Mouse (Mus musculus): ENCODE data around the gene Tango6.
A peak's percentile ranks its signal among the peaks of the same experiment; 100 is the strongest.

The Tango6 gene

GRCm38 (mm10) chr8:106682971-106683668 is at the start of gene Tango6:
TSS of gene Tango6 (plus strand) at chr8:106683068.
- peak; percentile 91 to 97 for DNase-seq (ENCODE audit: inconsistent age in 2 of 2, low spot score in 1 of 2)

DNA sequence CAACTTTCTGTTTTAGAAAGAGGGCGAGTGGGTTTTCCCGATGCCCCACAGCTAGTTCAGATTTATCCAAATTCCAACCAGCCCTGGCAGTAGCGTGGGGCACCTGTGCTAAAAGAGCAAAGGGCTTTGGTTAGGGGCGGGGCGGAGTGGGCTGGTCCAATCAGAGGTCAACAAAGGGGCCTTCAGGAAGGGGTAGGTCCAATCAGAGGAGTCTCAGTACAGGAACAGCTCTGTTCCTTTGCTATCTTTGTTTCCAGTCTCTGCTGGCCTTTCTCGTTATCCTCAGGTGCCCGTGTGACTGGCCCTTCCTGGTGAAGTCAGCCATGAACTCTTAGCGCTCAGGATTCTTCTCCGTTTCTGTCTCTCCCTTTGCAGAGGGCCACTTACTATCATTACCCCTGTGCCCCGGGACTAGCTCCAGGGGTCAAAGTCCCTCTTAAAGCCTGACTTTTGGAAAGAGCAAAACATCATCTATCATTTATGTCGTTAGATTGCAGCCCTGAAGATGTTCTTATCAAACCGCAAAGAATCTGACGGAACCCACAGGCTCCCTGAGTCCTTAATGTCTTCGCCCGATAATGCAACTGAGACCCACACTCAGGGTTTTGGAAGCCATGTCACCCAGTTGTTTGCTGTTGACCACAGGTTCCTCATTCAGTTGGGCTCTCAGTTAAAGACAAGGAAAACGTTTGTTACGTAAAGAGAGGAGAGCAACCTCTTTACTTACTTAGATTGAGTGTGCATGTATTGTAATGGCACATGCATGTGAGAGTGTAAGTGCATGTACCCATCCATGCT is 49.3 kb upstream of the Tango6 start:
- no peak for DNase-seq (ENCODE audit: inconsistent age in 2 of 2, low spot score in 1 of 2)

GRCm38 (mm10) chr8:106635284-106635683 is 47.6 kb upstream of the Tango6 start:
- no peak for DNase-seq (ENCODE audit: inconsistent age in 2 of 2, low spot score in 1 of 2)

DNA sequence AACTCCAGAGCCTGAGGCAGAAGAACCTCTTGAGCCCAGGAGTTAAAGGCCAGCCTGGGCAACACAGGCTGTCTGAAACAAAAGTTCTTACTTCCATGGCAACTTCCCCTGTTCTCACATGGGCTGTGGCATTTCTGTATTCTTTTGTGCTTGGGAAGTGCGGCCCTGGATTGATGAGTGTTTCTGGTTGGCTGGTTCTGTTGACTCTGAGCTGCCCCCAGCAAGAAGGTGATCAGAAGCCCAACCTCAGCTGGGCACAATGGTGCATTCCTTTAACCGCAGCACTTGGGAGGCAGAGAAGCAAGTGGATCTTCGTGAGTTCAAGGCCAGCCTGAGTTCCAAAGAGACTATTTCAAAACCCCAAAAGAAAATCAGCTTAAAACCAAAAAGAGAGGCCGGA is 45.4 kb upstream of the Tango6 start:
- DNase-seq (ENCODE audit: inconsistent age in 2 of 2, low spot score in 1 of 2) = no peak

- no peak for DNase-seq (ENCODE audit: inconsistent age in 2 of 2, low spot score in 1 of 2)
Observed at GRCm38 (mm10) chr8:106638768-106639295, 44.0 kb upstream of the Tango6 start.

GRCm38 (mm10) chr8:106640212-106640611 is 42.7 kb upstream of the Tango6 start:
- peak in 1 of 2 experiments; percentile 60 for DNase-seq (ENCODE audit: inconsistent age in 2 of 2, low spot score in 1 of 2)

DNA sequence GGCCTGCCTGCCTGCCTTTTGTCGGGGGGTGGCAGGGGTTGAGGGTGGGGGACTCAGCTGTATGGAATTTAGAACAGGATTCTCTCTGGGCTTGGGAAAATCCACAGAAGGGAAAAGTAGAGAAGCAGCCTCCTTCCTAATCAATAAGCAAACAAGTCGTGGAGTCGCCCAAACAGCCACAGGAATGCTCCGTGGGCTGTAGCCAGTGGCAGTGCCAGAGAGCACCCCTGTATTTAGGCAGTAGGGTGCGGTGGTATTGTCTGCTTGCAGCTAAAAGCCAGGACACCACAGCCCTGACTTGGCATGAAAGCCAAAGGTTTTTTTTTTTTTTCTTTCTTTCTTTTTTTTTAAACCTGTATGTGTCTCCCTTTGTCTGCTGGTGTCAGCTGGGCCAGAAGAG is 41.9 kb upstream of the Tango6 start:
- DNase-seq (ENCODE audit: inconsistent age in 2 of 2, low spot score in 1 of 2) = no peak

- no peak for DNase-seq (ENCODE audit: inconsistent age in 2 of 2, low spot score in 1 of 2)
Observed at GRCm38 (mm10) chr8:106642172-106642571, 40.7 kb upstream of the Tango6 start.

GRCm38 (mm10) chr8:106643100-106643499 is 39.8 kb upstream of the Tango6 start:
- DNase-seq (ENCODE audit: inconsistent age in 2 of 2, low spot score in 1 of 2) = no peak

DNA sequence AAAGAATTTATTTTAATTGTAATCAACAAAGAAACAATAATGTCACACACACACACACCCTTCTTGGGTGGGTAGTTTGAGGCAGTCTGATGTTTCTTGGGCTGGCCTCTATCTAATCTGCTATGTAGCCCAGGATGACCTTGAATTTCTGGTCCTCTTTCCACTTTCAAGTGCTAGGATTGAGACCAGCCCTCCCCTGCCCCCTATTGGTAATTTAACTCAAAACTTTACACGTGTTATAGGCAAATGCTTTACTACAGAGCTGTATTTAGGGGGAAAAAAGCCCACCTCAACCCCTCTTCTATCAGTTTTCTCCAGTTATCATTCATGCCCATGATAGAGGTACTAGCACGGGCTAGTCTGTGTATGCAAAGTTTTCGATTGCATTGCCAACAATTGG is 37.9 kb upstream of the Tango6 start:
- DNase-seq (ENCODE audit: inconsistent age in 2 of 2, low spot score in 1 of 2) = peak in 1 of 2 experiments; percentile 37

DNA sequence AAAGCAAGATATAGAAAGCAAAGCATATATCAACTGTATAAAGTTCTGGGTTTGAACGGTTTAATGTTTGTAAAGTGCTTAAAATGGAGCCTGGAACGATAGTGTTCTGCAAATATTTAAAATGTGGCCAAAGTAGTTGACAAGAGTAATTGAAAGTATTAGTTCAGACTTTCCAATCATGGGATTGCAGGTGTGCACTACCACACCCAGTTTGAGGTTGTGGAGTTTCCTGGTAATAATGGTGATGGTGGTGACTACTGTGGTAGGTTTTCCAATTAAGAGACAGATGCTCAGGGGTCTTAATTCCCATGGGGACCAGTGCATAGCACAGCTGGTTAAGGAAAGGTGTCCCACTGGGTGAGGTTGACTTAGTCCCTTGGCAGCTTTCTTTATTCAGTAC is 36.7 kb upstream of the Tango6 start:
- DNase-seq (ENCODE audit: inconsistent age in 2 of 2, low spot score in 1 of 2) = no peak

DNA sequence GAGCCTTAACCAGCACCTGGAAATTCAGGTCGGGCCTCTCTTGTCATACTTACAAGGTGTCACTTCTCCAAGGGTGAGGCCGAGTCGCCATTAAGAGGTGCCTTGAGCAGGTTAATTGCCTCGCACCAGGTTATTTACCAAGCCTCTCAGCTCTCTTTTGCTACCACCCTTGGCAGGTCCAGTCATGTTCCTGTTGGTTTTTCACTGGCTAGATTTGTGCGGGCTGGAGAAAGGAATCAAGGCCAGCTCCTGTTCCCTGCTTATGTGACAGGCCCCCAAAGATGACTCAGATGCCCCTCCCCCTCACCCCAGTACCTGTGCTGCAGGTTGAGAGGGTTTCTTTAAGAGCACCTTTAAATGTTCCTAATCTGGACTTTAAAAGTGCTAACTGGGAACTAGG is 36.1 kb upstream of the Tango6 start:
- DNase-seq (ENCODE audit: inconsistent age in 2 of 2, low spot score in 1 of 2) = no peak

DNA sequence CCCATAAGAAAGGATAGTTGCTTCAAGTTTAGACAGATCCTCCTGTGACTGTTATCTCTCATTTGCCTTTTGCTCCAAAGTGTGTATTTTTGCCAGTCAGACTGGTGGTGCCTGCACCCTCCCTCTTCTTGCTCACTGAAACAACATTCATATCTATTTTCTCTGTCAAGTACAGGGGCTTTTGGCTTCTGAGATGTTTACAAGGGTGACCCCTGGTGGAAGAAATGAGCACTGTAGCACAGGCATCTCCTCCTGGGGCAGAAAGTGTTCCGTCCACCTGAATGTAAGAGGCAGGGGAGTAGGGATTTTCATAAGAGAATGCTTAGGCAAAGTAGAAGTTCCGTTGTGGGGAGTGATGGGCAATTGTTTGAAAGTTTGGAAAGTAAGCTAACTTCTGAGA is 35.5 kb upstream of the Tango6 start:
- peak; percentile 72 to 93 for DNase-seq (ENCODE audit: inconsistent age in 2 of 2, low spot score in 1 of 2)

GRCm38 (mm10) chr8:106648421-106648820 is 34.4 kb upstream of the Tango6 start:
- no peak for DNase-seq (ENCODE audit: inconsistent age in 2 of 2, low spot score in 1 of 2)

- DNase-seq (ENCODE audit: inconsistent age in 2 of 2, low spot score in 1 of 2) = no peak
Observed at GRCm38 (mm10) chr8:106651994-106652393, 30.9 kb upstream of the Tango6 start.

DNA sequence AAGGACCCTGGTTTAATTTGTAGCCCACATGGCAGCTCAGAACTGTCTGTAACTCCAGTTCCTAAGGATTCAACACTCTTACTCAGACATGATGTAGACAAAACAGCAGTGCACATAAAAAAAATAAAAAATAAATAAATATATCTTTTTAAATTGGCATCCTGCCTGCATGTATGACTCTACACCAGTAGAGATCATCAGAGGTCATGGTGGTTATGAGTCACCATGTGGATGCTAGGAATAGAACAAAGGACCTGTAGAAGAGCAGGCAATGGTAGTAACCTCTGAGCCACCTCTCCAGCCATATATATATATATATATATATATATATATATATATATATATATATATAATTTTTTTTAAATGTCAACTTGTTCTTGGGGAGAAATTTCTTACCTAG is 26.8 kb upstream of the Tango6 start:
- DNase-seq (ENCODE audit: inconsistent age in 2 of 2, low spot score in 1 of 2) = peak in 1 of 2 experiments; percentile 65

- DNase-seq (ENCODE audit: inconsistent age in 2 of 2, low spot score in 1 of 2) = no peak
Observed at GRCm38 (mm10) chr8:106672786-106673185, 10.1 kb upstream of the Tango6 start.

DNA sequence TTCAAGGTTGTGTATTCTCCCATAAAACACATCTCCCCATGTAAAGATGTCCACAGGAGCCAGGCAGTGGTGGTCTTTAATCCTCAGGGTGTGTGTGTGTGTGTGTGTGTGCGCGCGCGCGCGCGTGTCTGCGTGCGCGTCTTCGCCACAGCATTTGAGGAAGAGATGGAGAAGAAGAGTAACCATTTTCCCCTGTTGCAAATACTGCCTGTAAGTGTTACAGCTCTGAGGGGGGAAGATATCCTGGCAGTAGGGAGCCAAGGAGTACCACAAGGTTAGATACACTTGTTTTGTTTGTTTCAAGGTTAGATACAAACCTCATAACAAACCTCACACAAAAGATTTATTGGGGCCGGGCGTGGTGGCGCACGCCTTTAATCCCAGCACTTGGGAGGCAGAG is 8.6 kb upstream of the Tango6 start:
- DNase-seq (ENCODE audit: inconsistent age in 2 of 2, low spot score in 1 of 2) = no peak

GRCm38 (mm10) chr8:106674894-106675293 is 8.0 kb upstream of the Tango6 start:
- DNase-seq (ENCODE audit: inconsistent age in 2 of 2, low spot score in 1 of 2) = peak in 1 of 2 experiments; percentile 34

- no peak for DNase-seq (ENCODE audit: inconsistent age in 2 of 2, low spot score in 1 of 2)
Observed at GRCm38 (mm10) chr8:106684387-106684786, 1.5 kb downstream of the Tango6 start.

DNA sequence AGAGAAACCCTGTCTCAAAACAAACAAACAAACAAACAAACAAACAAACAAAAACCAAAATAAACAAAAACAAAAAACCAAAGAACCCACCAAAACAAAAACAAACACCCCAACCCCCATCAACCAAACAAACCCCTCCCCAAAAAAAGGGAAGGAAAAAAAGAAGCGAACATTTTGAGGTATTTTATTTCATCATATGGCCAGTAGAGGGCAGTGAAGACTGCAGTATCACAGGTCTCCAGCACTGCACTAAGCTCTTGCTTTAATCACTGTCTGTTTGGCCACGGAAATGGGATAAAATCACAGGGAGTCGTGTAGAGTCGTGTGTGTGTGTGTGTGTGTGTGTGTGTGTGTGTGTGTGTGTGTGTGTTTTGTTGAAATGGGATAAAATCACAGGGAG is 4.6 kb downstream of the Tango6 start:
- DNase-seq (ENCODE audit: inconsistent age in 2 of 2, low spot score in 1 of 2) = peak in 1 of 2 experiments; percentile 57

GRCm38 (mm10) chr8:106697748-106698248 is 14.9 kb downstream of the Tango6 start:
- no peak for DNase-seq (ENCODE audit: inconsistent age in 2 of 2, low spot score in 1 of 2)

All from adrenal gland, adult (tissue).